Mouse (Mus musculus): Measurements from ENCODE around the gene Ssc5d.
"Not testable (repeated sequence)": the region's sequence is repeated elsewhere in the genome, so short reads cannot be mapped to it uniquely, and the experiment has no call there.

Gene Ssc5d

GRCm38 (mm10) chr7:4925441-4926381 lies at the start of gene Ssc5d:
Ssc5d (plus strand) TSS chr7:4925785.
- no peak for DNase-seq (ENCODE audit: extremely low read depth, low read depth)

GRCm38 (mm10) chr7:4876753-4877221 lies 48.8 kb upstream of the Ssc5d start, which contains the start of gene Isoc2a:
Isoc2a (plus strand) TSS chr7:4877153.
- DNase-seq (ENCODE audit: extremely low read depth, low read depth), result peak; percentile 90

GRCm38 (mm10) chr7:4877226-4877625 lies 48.4 kb upstream of the Ssc5d start:
- DNase-seq (ENCODE audit: extremely low read depth, low read depth), result no peak

GRCm38 (mm10) chr7:4878186-4878585 lies 47.4 kb upstream of the Ssc5d start:
- DNase-seq (ENCODE audit: extremely low read depth, low read depth), result no peak

- DNase-seq (ENCODE audit: extremely low read depth, low read depth), result not testable (repeated sequence)
These were observed 46.5 kb upstream of the Ssc5d start for GRCm38 (mm10) chr7:4879036-4879435.

- no peak for DNase-seq (ENCODE audit: extremely low read depth, low read depth)
These were observed 38.9 kb upstream of the Ssc5d start for GRCm38 (mm10) chr7:4886680-4887079.

- no peak for DNase-seq (ENCODE audit: extremely low read depth, low read depth)
These were observed 30.4 kb upstream of the Ssc5d start for GRCm38 (mm10) chr7:4895186-4895585.

- no peak for DNase-seq (ENCODE audit: extremely low read depth, low read depth)
These were observed 26.5 kb upstream of the Ssc5d start for GRCm38 (mm10) chr7:4898851-4899648.

GRCm38 (mm10) chr7:4899649-4900522 lies 25.7 kb upstream of the Ssc5d start:
- DNase-seq (ENCODE audit: extremely low read depth, low read depth), result no peak

GRCm38 (mm10) chr7:4900523-4900851 lies 25.1 kb upstream of the Ssc5d start:
- DNase-seq (ENCODE audit: extremely low read depth, low read depth), result no peak

- DNase-seq (ENCODE audit: extremely low read depth, low read depth), result no peak
These were observed 24.4 kb upstream of the Ssc5d start for GRCm38 (mm10) chr7:4901171-4901570.

- DNase-seq (ENCODE audit: extremely low read depth, low read depth), result no peak
These were observed 23.2 kb upstream of the Ssc5d start for GRCm38 (mm10) chr7:4902404-4902803.

GRCm38 (mm10) chr7:4906466-4906950 lies 19.1 kb upstream of the Ssc5d start, which contains the start of gene Gm36210:
Gm36210 (minus strand) TSS chr7:4906516.
- no peak for DNase-seq (ENCODE audit: extremely low read depth, low read depth)

GRCm38 (mm10) chr7:4911561-4911960 lies 14.0 kb upstream of the Ssc5d start:
- DNase-seq (ENCODE audit: extremely low read depth, low read depth), result no peak

GRCm38 (mm10) chr7:4912248-4912647 lies 13.3 kb upstream of the Ssc5d start:
- no peak for DNase-seq (ENCODE audit: extremely low read depth, low read depth)

- peak; percentile 73 for DNase-seq (ENCODE audit: extremely low read depth, low read depth)
These were observed 10.4 kb upstream of the Ssc5d start, which contains the start of gene Zfp628 for GRCm38 (mm10) chr7:4915007-4915665. Zfp628 (plus strand) TSS chr7:4915217.

GRCm38 (mm10) chr7:4915669-4916416 lies 9.7 kb upstream of the Ssc5d start:
- peak; percentile 50 for DNase-seq (ENCODE audit: extremely low read depth, low read depth)

GRCm38 (mm10) chr7:4917494-4917893 lies 8.1 kb upstream of the Ssc5d start:
- no peak for DNase-seq (ENCODE audit: extremely low read depth, low read depth)

- no peak for DNase-seq (ENCODE audit: extremely low read depth, low read depth)
These were observed 6.9 kb upstream of the Ssc5d start for GRCm38 (mm10) chr7:4918681-4919080.

GRCm38 (mm10) chr7:4919096-4919495 lies 6.5 kb upstream of the Ssc5d start:
- DNase-seq (ENCODE audit: extremely low read depth, low read depth), result no peak
